Mouse (Mus musculus): Measurements from ENCODE around the gene Scrn2. TPM values are rescaled to one million over a fixed set of nuclear protein-coding genes. Genes with fewer than 3 reads are reported as not detected.

The Scrn2 gene
- total and polyA plus RNA-seq, 3 experiments, result 14.8 to 26.7 TPM; not detected in 1

- no peaks in the 10 kb centered on the region for H3K9me3 ChIP-seq (replicated peaks; ENCODE audit: insufficient read depth, low read length)
- H3K36me3 ChIP-seq (ENCODE audit: control insufficient read depth in 1 of 2, insufficient read depth in 2 of 2, low read length in 2 of 2), result peaks cover 0 to 8% of the 10 kb centered on the region in 2 experiments; a peak in 2 of 4 replicates
- H3K27me3 ChIP-seq (ENCODE audit: control insufficient read depth in 1 of 2, insufficient read depth in 2 of 2, low read length in 2 of 2), result peaks cover 0 to 4% of the 10 kb centered on the region in 2 experiments; a peak in 2 of 4 replicates
- TF ChIP-seq EP300 (IDR thresholded peaks at IDR 0.05; ENCODE audit: low read depth in 1 of 2, low read length in 2 of 2) (no peak), CTCF (IDR thresholded peaks at IDR 0.05 in 2 of 3, conservative IDR thresholded peaks at IDR 0.05 in 1 of 3; ENCODE audit: control insufficient read depth in 1 of 3, insufficient read depth in 1 of 3, low read depth in 2 of 3, low read length in 3 of 3, poor library complexity in 1 of 3, severe bottlenecking in 1 of 3) (no peak), USF1 (IDR thresholded peaks at IDR 0.05; ENCODE audit: low read depth, low read length) (no peak), MAFK (IDR thresholded peaks at IDR 0.05; ENCODE audit: borderline replicate concordance, low read depth, low read length) (no peak), ZMIZ1 (IDR thresholded peaks at IDR 0.05; ENCODE audit: low read depth, low read length) (no peak), USF2 (IDR thresholded peaks at IDR 0.05; ENCODE audit: borderline replicate concordance in 1 of 2, insufficient read depth in 1 of 2, low read depth in 1 of 2, low read length in 2 of 2) (no peak), MAX (IDR thresholded peaks at IDR 0.05; ENCODE audit: low read length) (no peak), MXI1 (IDR thresholded peaks at IDR 0.05; ENCODE audit: low read depth, low read length) (no peak), GABPA (IDR thresholded peaks at IDR 0.05; ENCODE audit: low read depth, low read length) (no peak), E2F4 (IDR thresholded peaks at IDR 0.05; ENCODE audit: borderline replicate concordance, low read depth, low read length) (no peak), TBP (IDR thresholded peaks at IDR 0.05; ENCODE audit: low read depth, low read length) (no peak), JUND (IDR thresholded peaks at IDR 0.05; ENCODE audit: low read depth, low read length) (no peak), UBTF (IDR thresholded peaks at IDR 0.05; ENCODE audit: borderline replicate concordance, insufficient read depth, low read depth, low read length) (no peak), POLR2A (IDR thresholded peaks at IDR 0.05; ENCODE audit: control insufficient read depth in 1 of 2, insufficient read depth in 1 of 2, low read depth in 1 of 2, low read length in 2 of 2, poor library complexity in 1 of 2) (no peak)
- DNase-seq (ENCODE audit: low read depth, low spot score), result no peak
- no peak overlapping the region for H3K27ac ChIP-seq (ENCODE audit: control insufficient read depth, low read depth, low read length)
- H3K4me1 ChIP-seq (ENCODE audit: control insufficient read depth in 1 of 2, insufficient read depth in 2 of 2, low read length in 2 of 2), result peaks cover 0 to 9% of the 10 kb centered on the region in 2 experiments; a peak in 3 of 4 replicates
- H3K4me3 ChIP-seq (ENCODE audit: control insufficient read depth in 1 of 2, insufficient read depth in 1 of 2, low read depth in 2 of 2, low read length in 2 of 2), result no peak overlapping the region
- H3K79me2 ChIP-seq (ENCODE audit: control insufficient read depth, insufficient read depth, low read length, poor library complexity), result no peaks in the 10 kb centered on the region
- H3K9ac ChIP-seq (ENCODE audit: control insufficient read depth, low read depth, low read length, poor library complexity, severe bottlenecking), result no peak overlapping the region
Observed at GRCm38 (mm10) chr11:96987873-96988655, 41.7 kb upstream of the Scrn2 start.

GRCm38 (mm10) chr11:96991501-96991900 lies 38.2 kb upstream of the Scrn2 start:
- Histone ChIP-seq H3K36me3 (ENCODE audit: control insufficient read depth in 1 of 2, insufficient read depth in 2 of 2, low read length in 2 of 2) (peaks cover 0 to 15% of the 10 kb centered on the region in 2 experiments; a peak in 2 of 4 replicates), H3K9me3 (replicated peaks; ENCODE audit: insufficient read depth, low read length) (no peaks in the 10 kb centered on the region), H3K9ac (ENCODE audit: control insufficient read depth, low read depth, low read length, poor library complexity, severe bottlenecking) (no peak overlapping the region), H3K4me1 (ENCODE audit: control insufficient read depth in 1 of 2, insufficient read depth in 2 of 2, low read length in 2 of 2) (peaks cover 0 to 14% of the 10 kb centered on the region in 2 experiments), H3K27me3 (ENCODE audit: control insufficient read depth in 1 of 2, insufficient read depth in 2 of 2, low read length in 2 of 2) (peaks cover 2 to 7% of the 10 kb centered on the region in 2 experiments; a peak in 3 of 4 replicates), H3K4me3 (ENCODE audit: control insufficient read depth in 1 of 2, insufficient read depth in 1 of 2, low read depth in 2 of 2, low read length in 2 of 2) (no peak overlapping the region), H3K27ac (ENCODE audit: control insufficient read depth, low read depth, low read length) (no peak overlapping the region), H3K79me2 (ENCODE audit: control insufficient read depth, insufficient read depth, low read length, poor library complexity) (no peaks in the 10 kb centered on the region)
- DNase-seq (ENCODE audit: low read depth, low spot score), result no peak
- no peak for TF ChIP-seq CTCF (IDR thresholded peaks at IDR 0.05 in 2 of 3, conservative IDR thresholded peaks at IDR 0.05 in 1 of 3; ENCODE audit: control insufficient read depth in 1 of 3, insufficient read depth in 1 of 3, low read depth in 2 of 3, low read length in 3 of 3, poor library complexity in 1 of 3, severe bottlenecking in 1 of 3)
- TF ChIP-seq POLR2A (IDR thresholded peaks at IDR 0.05; ENCODE audit: control insufficient read depth in 1 of 2, insufficient read depth in 1 of 2, low read depth in 1 of 2, low read length in 2 of 2, poor library complexity in 1 of 2), result no peak

All from MEL (cell line).